Mouse (Mus musculus): ENCODE measurements around the gene Gpr107.

DNA sequence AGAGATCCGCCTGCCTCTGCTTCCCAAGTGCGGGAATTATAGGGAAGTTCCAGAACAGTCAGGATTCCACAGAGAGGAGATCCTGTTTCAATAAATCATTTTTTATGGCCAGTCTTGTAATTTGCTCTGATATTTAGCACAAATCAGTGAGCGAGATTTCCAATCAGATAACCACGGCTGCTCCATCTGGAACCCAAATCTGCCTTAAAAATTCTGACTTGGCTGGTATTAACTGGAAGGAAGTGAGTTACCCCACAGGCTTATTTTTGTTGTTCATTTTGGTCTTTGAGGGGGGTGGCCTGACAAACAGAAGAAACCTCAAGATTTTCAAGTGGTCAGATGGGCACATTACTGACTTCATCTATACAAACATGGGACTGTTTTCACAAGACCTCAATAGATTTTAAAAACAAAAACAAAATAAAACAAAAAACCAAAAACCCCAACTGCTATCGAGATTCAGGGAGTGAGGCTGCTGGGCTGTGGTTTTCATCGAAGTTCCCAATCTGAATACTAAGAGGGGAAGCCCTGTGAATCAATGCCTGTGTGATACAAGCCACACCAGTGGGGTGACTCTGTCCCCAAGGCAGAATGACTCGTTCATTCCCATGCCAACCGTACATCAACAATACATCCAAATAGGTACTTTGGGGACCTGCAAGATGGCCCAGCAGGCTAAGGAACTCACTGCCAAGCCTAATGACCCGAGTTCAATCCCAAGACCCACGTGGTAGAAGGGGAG, 33.3 kb upstream of the Gpr107 start:
- TF ChIP-seq CTCF (IDR thresholded peaks at IDR 0.05; ENCODE audit: low read depth, low read length): no peak
- no peak for TF ChIP-seq POLR2A (IDR thresholded peaks at IDR 0.05; ENCODE audit: extremely low read depth, insufficient read depth, low read length)

Measured in liver, adult 2 months (tissue).